Mouse (Mus musculus) heart, embryonic 15.5 days (tissue): ENCODE measurements at regions not wholly inside any gene's neighbourhood (a gene's known extent, or its start where the extent isn't known, plus 50 kb on each side); places are given as distances from the start of the nearest gene placed in this dataset.
A peak's percentile ranks its signal among the peaks of the same experiment; 100 is the strongest.

ENCODE experiments used
- ATAC-seq: fragments of 200-750 bp; cut with Nextera tagmentation; replicated peaks from 2 replicates; pipeline ENCODE4 v1.8.0; 2017; ENCODE audit warnings: low read depth, moderate TSS enrichment; ENCODE audit not compliant: insufficient number of reproducible peaks, insufficient read depth, low FRiP score
- H3K27ac ChIP-seq: fragments of 300-500 bp; sonication (generic); 2 replicates; pipeline ENCODE4 v1.5.1; 2015; ENCODE audit warnings: mild to moderate bottlenecking, inconsistent platforms
- H3K27me3 ChIP-seq: fragments of 300-500 bp; sonication (generic); 2 replicates; pipeline ENCODE4 v1.6.1; 2015; ENCODE audit warnings: inconsistent platforms
- H3K36me3 ChIP-seq: fragments of 300-500 bp; sonication (generic); 2 replicates; pipeline ENCODE4 v1.6.1; 2015; ENCODE audit warnings: mild to moderate bottlenecking, inconsistent platforms
- H3K4me1 ChIP-seq: fragments of 300-500 bp; sonication (generic); replicated peaks from 2 replicates; pipeline ENCODE4 v1.6.1; 2015; ENCODE audit warnings: inconsistent platforms
- H3K4me2 ChIP-seq: fragments of 300-500 bp; sonication (generic); 2 replicates; pipeline ENCODE4 v1.6.1; 2015; ENCODE audit warnings: inconsistent platforms, mild to moderate bottlenecking, moderate library complexity
- H3K4me3 ChIP-seq: fragments of 300-500 bp; sonication (generic); 2 replicates; pipeline ENCODE4 v1.5.1; 2015; ENCODE audit warnings: mild to moderate bottlenecking, inconsistent platforms
- H3K9ac ChIP-seq: fragments of 300-500 bp; sonication (generic); 2 replicates; pipeline ENCODE4 v1.6.1; 2015; ENCODE audit warnings: mild to moderate bottlenecking, inconsistent platforms
- H3K9me3 ChIP-seq: fragments of 300-500 bp; sonication (generic); replicated peaks from 2 replicates; pipeline ENCODE4 v1.6.1; 2016; ENCODE audit warnings: inconsistent platforms
- WGBS: fragments of 180-500 bp; shearing (Covaris S2); methylation state at CpG from one replicate; pipeline ENCODE4 v1.1.7; 2015; ENCODE audit warnings: mixed read lengths; 5-methylcytosine and 5-hydroxymethylcytosine counted together

DNA sequence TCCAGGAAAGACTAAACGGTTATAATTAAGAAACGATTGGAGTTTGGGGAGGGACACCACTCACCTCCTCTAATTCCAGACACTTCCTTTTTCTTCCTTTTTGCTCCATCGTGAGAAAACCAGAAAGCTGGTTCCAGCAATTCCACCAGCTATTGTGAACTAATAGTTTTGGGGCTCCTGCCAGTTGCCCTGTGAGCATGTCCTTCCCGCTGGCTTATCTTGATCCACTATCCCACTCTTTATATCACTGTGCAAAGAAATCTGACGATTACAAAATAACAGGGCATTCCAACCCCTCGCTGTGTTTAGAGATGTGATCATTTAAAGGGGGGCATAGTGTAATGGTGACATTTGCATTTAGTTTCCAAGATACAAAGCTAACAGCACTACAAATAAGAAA lies 130.5 kb upstream of the Nav3 start:
- 0 out of 2 replicates have a peak, but pooled peaks cover 6% of the 10 kb centered on the region for H3K4me1 ChIP-seq
- ATAC-seq: no peak
- H3K27me3 ChIP-seq: no peaks in the 10 kb centered on the region
- 0 out of 2 replicates have a peak overlapping the region, but pooled peaks have one; percentile 9 for H3K27ac ChIP-seq
- H3K36me3 ChIP-seq: no peaks in the 10 kb centered on the region
- H3K9ac ChIP-seq: no peak overlapping the region
- no peak overlapping the region for H3K4me3 ChIP-seq
- 53% methylated on average over 6 of the region's 6 CpGs for WGBS
- H3K9me3 ChIP-seq: no peaks in the 10 kb centered on the region
- H3K4me2 ChIP-seq: no peak overlapping the region

DNA sequence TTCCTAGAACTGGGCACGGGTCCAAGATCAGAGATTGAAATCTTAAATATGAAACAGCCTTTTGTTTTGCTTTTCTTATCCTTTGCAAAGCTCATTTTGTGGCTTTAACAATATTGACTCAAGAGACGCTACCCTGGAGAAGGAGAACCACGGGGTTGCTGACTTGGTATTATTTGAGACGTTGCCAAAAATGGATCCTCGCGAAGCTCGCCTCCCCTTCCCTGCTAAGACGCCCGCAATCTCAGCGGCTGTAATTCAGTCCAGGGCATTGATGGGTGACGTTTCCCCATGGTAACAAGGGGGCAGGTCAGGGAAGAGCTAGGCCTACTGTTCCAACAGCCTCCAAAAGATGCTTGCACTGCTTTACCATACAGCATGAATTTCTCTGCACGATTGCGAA lies 131.5 kb upstream of the Nav3 start:
- no peaks in the 10 kb centered on the region for H3K36me3 ChIP-seq
- 57% methylated on average over 13 of the region's 13 CpGs for WGBS
- no peak overlapping the region for H3K4me2 ChIP-seq
- H3K27me3 ChIP-seq: no peaks in the 10 kb centered on the region
- H3K4me3 ChIP-seq: no peak overlapping the region
- no peak overlapping the region for H3K9ac ChIP-seq
- no peak for ATAC-seq
- H3K27ac ChIP-seq: no peak overlapping the region
- no peaks in the 10 kb centered on the region for H3K9me3 ChIP-seq
- H3K4me1 ChIP-seq: 0 out of 2 replicates have a peak, but pooled peaks cover 6% of the 10 kb centered on the region

DNA sequence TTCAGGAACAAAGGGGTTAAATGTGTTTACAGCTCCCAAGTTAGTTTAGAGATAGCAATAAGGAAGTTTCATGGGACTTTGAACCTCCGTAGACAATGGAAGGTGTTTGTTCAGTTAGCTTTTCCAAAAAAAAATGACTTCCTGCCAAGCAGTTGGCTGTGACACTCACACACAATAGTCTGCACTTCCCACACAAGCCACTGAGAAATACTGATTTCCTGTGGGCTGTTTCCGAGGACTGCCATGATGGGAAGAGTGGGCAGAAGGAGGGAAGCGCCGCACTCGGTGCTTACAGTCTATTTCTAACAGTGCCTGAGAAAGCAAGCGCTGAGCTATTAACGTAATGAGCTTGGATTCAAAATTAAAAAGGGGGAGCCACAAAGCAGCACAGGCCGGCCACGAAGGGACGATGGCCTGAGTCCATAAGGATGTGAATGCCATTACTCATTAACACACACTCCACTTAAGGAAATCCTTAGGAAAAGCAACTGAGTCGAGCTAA lies 144.4 kb upstream of the Nav3 start:
- H3K27ac ChIP-seq: peak overlapping the region; percentile 75

DNA sequence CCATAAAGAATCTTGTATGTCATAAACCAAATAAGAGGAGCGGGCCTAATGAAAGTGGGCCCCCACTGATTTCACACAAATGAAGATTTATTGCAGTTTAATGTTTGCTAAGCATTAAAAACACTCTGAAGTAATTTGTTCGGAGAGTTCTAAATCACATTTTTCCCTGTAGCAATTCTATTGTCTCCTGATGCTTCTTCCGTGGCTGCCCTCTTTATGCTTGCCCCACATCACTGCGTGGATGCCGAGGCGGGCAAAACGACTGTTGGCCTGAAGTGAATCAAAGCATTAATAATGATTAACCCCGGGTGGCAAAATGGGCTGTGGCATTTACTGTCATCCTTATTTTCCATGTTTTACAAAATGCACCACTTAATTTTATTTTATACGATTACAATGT lies 134.9 kb upstream of the E2f7 start:
- Histone ChIP-seq H3K9ac (no peak overlapping the region), H3K36me3 (no peaks in the 10 kb centered on the region; the same call in 1 of the 2 replicates), H3K9me3 (peaks cover 7% of the 10 kb centered on the region), H3K27ac (no peak overlapping the region), H3K4me3 (no peak overlapping the region), H3K27me3 (no peaks in the 10 kb centered on the region), H3K4me2 (no peak overlapping the region), H3K4me1 (no peaks in the 10 kb centered on the region)
- WGBS: 77% methylated on average over 9 of the region's 9 CpGs
- no peak for ATAC-seq

More for the DNA sequence above, 144.4 kb upstream of the Nav3 start:
- Histone ChIP-seq H3K27me3 (no peaks in the 10 kb centered on the region), H3K4me1 (no peaks in the 10 kb centered on the region), H3K36me3 (no peaks in the 10 kb centered on the region), H3K4me2 (0 out of 2 replicates have a peak overlapping the region, but pooled peaks have one; percentile 10), H3K4me3 (no peak overlapping the region), H3K9me3 (no peaks in the 10 kb centered on the region), H3K9ac (no peak overlapping the region)
- peak; percentile 83; the same call in 1 of the 2 replicates for ATAC-seq
- WGBS: 63% methylated on average over 11 of the region's 11 CpGs

DNA sequence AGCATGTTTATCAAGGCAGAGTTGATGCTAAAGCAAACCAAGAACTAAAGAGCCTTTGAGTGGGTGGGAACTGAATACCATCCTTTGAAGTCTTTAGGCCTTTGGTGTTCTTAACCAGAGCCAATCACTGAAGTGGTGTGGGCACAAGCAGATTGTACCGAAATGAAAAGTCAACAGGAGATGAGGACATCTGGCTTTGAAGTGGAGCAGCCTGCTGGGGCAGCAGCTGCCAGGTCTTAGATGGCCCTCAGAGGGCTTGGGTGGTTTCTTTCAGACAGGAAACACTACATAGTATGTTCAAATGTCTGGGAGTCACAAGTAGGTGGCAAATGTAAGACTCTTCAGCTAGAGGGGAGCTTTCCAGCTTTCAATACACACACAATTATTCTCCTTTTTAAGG lies 128.2 kb upstream of the E2f7 start:
- no peak overlapping the region for H3K27ac ChIP-seq
- no peak for ATAC-seq
- H3K27me3 ChIP-seq: no peaks in the 10 kb centered on the region
- peaks cover 7% of the 10 kb centered on the region for H3K9me3 ChIP-seq
- H3K36me3 ChIP-seq: no peaks in the 10 kb centered on the region; the same call in 1 of the 2 replicates
- no peak overlapping the region for H3K4me3 ChIP-seq
- H3K4me2 ChIP-seq: no peak overlapping the region
- no peaks in the 10 kb centered on the region for H3K4me1 ChIP-seq
- WGBS: 18% methylated on average over 1 of the region's 1 CpGs
- H3K9ac ChIP-seq: no peak overlapping the region

DNA sequence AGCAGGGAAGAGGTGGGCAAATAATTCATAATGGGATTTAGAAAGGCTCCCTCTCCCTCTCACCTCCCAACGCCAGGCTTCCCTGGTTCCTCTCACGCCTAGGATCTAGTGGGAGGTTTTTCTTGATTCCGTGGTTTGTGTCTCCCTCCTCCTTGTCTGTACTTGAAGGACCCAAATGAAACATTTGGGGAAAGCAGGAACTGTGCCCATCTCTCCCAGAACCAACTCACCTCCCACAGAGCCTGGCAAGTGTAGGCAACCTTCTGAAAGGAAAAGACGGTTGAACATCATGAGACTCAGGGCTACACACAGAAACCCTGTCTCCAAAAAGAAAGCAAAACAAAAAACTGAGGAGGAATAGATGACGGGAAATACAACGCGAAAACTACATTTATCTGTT lies 126.0 kb upstream of the E2f7 start:
- H3K36me3 ChIP-seq: no peaks in the 10 kb centered on the region
- no peak overlapping the region for H3K4me2 ChIP-seq
- ATAC-seq: no peak
- H3K4me1 ChIP-seq: no peaks in the 10 kb centered on the region
- no peaks in the 10 kb centered on the region for H3K27me3 ChIP-seq
- 80% methylated on average over 7 of the region's 7 CpGs for WGBS
- no peaks in the 10 kb centered on the region for H3K9me3 ChIP-seq
- no peak overlapping the region for H3K27ac ChIP-seq
- no peak overlapping the region for H3K9ac ChIP-seq
- no peak overlapping the region for H3K4me3 ChIP-seq

DNA sequence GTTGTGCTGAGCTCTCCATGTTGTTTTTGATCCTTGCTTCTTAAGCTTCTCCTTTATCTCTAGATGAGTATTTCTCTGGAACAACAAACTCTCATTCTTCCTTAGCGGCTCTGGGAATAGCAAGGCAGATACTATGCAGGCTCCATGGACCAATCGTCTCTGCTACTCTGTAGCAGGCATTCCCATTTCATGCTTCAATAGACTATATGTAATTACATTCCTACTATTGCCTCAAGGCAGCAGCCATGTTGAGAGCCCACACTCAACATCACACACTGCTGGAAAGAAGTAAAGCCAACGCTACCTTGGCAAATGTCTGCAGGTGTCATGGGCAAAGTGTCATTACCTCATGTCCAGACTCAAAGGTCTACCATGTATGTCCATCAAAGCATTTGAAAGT lies 119.6 kb upstream of the E2f7 start:
- H3K4me1 ChIP-seq: no peaks in the 10 kb centered on the region
- H3K9ac ChIP-seq: no peak overlapping the region
- no peaks in the 10 kb centered on the region for H3K27me3 ChIP-seq
- WGBS: 79% methylated on average over 3 of the region's 3 CpGs
- no peak overlapping the region for H3K27ac ChIP-seq
- no peak overlapping the region for H3K4me3 ChIP-seq
- no peak for ATAC-seq
- no peak overlapping the region for H3K4me2 ChIP-seq
- H3K36me3 ChIP-seq: no peaks in the 10 kb centered on the region
- no peaks in the 10 kb centered on the region for H3K9me3 ChIP-seq

DNA sequence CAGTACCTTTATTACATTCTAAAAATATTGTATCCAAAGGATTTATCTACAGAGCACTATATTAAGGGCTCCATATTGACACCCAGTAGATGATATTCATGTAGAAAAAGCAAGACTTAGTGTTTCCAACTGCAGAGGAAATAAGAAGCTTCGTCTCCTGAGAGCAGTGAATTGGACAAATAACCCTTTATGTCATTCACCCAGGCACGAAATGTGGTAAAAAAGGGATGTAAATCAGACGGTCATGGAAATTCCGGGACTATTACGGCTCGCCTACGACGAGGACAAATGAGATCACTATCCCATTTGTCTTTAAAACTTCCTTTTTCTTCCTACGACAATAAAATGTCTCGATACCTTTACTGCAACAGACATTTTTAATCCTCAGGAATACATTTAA lies 104.8 kb upstream of the E2f7 start:
- Histone ChIP-seq H3K27ac (no peak overlapping the region), H3K4me1 (no peaks in the 10 kb centered on the region), H3K9me3 (no peaks in the 10 kb centered on the region), H3K27me3 (no peaks in the 10 kb centered on the region), H3K4me3 (no peak overlapping the region), H3K9ac (no peak overlapping the region), H3K36me3 (no peaks in the 10 kb centered on the region), H3K4me2 (no peak overlapping the region)
- 63% methylated on average over 10 of the region's 10 CpGs for WGBS
- no peak for ATAC-seq

DNA sequence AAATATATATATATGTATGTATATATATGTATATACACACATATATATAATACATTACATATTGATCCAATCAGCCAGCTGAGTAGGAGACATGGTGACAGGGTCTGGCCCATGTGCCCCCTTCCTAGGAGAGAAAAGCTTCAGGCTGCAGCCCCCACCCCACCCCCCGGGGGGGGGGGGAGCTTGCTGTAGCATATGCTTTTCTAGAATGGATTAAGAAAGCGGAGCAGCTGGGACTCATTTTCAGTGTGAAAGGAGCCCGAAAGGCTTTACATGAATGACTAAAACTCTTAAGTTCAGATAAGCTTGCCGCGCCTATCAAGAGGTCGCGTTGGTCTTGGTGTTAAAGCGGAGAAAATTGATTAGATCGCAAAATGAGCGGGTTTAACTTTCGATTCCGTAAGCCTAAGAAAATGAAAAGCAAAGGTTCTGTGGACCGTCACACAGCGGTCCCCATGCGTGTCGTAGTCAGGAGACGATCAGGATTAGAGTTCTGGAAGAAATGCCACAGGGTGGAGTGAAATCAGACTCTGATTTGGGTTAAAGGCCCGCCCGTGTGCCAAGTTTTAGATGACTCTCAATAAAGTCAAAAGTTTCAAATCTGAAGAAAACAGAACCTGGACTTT lies 103.1 kb upstream of the E2f7 start:
- Histone ChIP-seq H3K4me2 (no peak overlapping the region), H3K4me1 (no peaks in the 10 kb centered on the region), H3K27ac (no peak overlapping the region), H3K27me3 (no peaks in the 10 kb centered on the region), H3K36me3 (no peaks in the 10 kb centered on the region), H3K9ac (no peak overlapping the region), H3K9me3 (no peaks in the 10 kb centered on the region), H3K4me3 (no peak overlapping the region)
- ATAC-seq: no peak
- WGBS: 88% methylated on average over 19 of the region's 19 CpGs

DNA sequence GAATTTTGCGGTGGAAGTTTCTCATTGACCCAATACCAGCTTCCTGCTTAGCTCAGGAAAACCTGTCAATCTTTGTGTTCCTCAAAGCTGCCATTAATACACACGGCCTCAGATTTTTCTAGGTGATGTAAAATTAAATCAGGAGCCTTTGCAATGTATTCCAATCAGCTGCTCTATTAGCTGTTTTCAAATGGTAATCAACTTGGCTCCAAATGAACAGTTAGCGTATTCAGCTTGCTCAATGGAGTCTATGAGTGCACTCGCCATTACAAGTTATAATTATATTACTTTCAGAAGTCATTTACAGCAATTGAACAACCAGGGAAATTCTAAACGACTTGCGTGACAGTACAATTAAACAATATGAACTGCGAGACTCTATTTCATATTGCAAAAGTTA lies 97.6 kb upstream of the E2f7 start:
- H3K36me3 ChIP-seq: no peaks in the 10 kb centered on the region
- WGBS: 84% methylated on average over 7 of the region's 7 CpGs

DNA sequence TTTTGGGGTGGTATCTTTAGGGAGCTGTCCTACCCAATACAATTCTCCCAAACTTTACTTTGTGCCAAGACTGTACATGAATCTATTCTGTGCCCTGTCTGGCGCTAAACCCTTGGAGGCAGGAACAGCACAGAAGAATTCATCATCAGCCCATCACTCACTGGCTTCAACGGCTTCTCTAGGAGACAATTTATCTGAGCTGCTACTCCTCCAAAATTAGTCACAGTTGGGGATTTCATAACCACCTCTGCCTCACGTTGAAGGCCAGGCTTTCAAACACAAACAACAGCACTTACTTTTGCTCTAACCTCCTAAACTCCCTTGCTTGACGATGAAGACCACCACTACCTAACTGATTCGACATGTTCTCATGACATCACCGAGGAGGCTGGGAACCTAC lies 95.1 kb upstream of the E2f7 start:
- no peaks in the 10 kb centered on the region for H3K4me1 ChIP-seq
- H3K9me3 ChIP-seq: no peaks in the 10 kb centered on the region
- H3K9ac ChIP-seq: no peak overlapping the region
- no peaks in the 10 kb centered on the region for H3K27me3 ChIP-seq
- no peak overlapping the region for H3K4me3 ChIP-seq
- no peak overlapping the region for H3K4me2 ChIP-seq
- no peak for ATAC-seq
- 55% methylated on average over 6 of the region's 6 CpGs for WGBS
- H3K27ac ChIP-seq: no peak overlapping the region
- H3K36me3 ChIP-seq: no peaks in the 10 kb centered on the region

More for the DNA sequence above, 97.6 kb upstream of the E2f7 start:
- no peaks in the 10 kb centered on the region for H3K4me1 ChIP-seq
- H3K9ac ChIP-seq: no peak overlapping the region
- no peaks in the 10 kb centered on the region for H3K27me3 ChIP-seq
- no peak overlapping the region for H3K4me2 ChIP-seq
- no peaks in the 10 kb centered on the region for H3K9me3 ChIP-seq
- no peak overlapping the region for H3K4me3 ChIP-seq
- no peak for ATAC-seq
- H3K27ac ChIP-seq: no peak overlapping the region

DNA sequence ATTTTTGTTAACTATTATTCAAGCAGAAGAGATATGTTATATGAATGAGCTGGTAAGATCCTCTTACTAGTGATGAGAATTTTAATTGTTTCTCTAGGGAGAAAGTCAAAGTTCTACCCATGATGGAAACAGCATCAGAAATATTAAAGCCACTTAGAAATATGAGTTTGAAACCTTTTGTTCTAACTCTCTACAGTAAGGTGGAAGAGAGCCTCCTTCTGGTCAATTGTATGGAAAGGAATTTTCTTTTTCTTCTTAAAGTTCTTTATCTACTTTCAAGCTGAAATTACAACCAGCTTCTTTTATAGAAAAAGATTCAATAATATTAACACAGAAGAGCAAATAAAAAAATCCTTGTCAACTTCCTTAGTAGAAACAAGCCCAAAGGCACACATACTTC lies 94.4 kb upstream of the E2f7 start:
- ATAC-seq: no peak

More for the DNA sequence above, 94.4 kb upstream of the E2f7 start:
- Histone ChIP-seq H3K27ac (no peak overlapping the region), H3K9me3 (no peaks in the 10 kb centered on the region), H3K4me2 (no peak overlapping the region), H3K36me3 (no peaks in the 10 kb centered on the region), H3K27me3 (no peaks in the 10 kb centered on the region), H3K9ac (no peak overlapping the region), H3K4me1 (no peaks in the 10 kb centered on the region), H3K4me3 (no peak overlapping the region)
